Mouse (Mus musculus): Measurements from ENCODE around the gene Gpx2. TPM values are rescaled to one million over a fixed set of nuclear protein-coding genes. Genes with fewer than 3 reads are reported as not detected.

The Gpx2 gene
- polyA plus RNA-seq, 1 experiment, result not detected

DNA sequence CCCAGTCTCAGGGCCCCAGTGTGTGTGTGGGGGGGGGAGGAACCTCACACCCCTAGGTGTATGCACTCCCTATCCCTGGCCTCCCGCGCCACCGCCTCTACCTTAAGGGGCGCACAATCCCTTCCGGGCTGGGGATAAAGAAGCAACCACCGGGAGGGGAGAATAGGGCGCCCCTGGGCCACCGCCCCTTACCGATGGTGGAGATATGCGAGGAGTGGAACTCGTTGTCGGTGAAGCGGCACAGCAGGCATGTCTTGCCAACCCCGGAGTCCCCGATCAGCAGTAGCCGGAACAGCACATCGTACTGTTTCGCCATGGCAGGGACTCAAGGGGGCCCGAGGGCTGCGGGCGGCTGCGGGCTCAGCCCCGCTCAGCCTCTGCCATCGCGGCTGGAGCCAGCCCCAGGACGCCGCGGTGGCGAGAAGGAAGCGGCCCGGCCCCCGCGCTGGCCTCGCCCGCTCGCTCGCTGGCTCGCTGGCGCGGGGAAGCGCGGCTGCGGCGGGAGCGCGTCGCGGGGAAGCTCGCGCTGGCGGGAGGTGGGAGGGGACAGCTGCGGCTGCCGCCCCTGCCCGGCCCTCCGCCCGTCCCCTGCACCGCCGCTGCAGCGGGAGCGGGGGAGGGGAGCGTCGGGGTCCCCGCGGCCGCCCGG, 26.8 kb upstream of the Gpx2 start:
- no peak for TF ChIP-seq TAL1 (IDR thresholded peaks at IDR 0.05; ENCODE audit: low read length)
- TF ChIP-seq GATA1 (IDR thresholded peaks at IDR 0.05; ENCODE audit: low read length), result no peak
- H3K9me3 ChIP-seq (ENCODE audit: control insufficient read depth, low read length), result peaks cover 6% of the 10 kb centered on the region; the same call in 1 of the 2 replicates
- peaks cover 87% of the 10 kb centered on the region for H3K27me3 ChIP-seq (ENCODE audit: control insufficient read depth)
- no peaks in the 10 kb centered on the region for H3K36me3 ChIP-seq (ENCODE audit: control insufficient read depth)
- peaks cover 3% of the 10 kb centered on the region for H3K4me1 ChIP-seq (ENCODE audit: control insufficient read depth)
- H3K4me3 ChIP-seq (replicated peaks), result peak overlapping the region; percentile 26

DNA sequence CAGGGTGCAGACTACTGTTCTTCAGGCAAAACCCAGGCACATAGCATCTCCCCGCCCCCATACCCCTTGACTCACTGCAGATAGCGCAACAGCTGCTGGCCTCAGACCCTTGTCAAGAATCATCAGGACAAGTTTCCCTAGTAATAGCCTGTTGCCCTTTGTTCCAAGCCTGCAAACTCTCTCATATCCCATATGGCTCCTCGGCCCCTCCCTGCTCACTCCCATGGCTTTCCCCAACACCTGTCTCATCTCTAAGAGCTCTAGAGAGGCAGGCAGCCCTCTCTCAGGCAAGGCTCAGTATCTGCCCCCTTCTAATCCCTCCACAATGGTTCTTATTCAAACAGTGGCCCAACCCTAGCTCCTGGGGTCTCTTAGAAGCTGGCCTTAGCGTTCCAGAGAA, 25.3 kb upstream of the Gpx2 start:
- no peak for TF ChIP-seq GATA1 (IDR thresholded peaks at IDR 0.05; ENCODE audit: low read length)
- H3K4me3 ChIP-seq (replicated peaks), result no peak overlapping the region
- peaks cover 86% of the 10 kb centered on the region for H3K27me3 ChIP-seq (ENCODE audit: control insufficient read depth)
- H3K36me3 ChIP-seq (ENCODE audit: control insufficient read depth), result no peaks in the 10 kb centered on the region
- H3K4me1 ChIP-seq (ENCODE audit: control insufficient read depth), result peaks cover 3% of the 10 kb centered on the region
- peaks cover 6% of the 10 kb centered on the region; the same call in 1 of the 2 replicates for H3K9me3 ChIP-seq (ENCODE audit: control insufficient read depth, low read length)

DNA sequence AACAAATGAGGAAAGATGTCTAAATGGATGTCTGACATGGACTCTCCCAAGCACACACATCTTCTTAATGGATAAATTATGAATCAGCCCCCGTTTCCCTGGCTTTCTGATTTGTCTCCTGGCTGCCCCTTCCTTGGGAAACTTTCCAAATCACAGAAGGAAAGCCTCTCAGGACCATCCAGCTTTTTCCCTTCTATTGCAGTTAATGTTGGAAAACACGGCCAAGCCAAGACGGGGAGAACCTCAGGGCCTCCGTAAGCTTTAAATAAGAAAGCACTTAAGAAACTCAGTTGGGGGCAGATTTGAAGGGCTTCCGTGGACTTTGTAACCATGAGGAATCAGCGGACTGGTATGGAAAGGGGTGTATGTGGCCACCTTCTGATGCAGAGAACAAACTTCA, 24.5 kb upstream of the Gpx2 start:
- H3K4me3 ChIP-seq (replicated peaks), result no peak overlapping the region
- H3K27me3 ChIP-seq (ENCODE audit: control insufficient read depth), result peaks cover 81% of the 10 kb centered on the region
- peaks cover 3% of the 10 kb centered on the region for H3K4me1 ChIP-seq (ENCODE audit: control insufficient read depth)
- no peaks in the 10 kb centered on the region for H3K36me3 ChIP-seq (ENCODE audit: control insufficient read depth)
- TF ChIP-seq TAL1 (IDR thresholded peaks at IDR 0.05; ENCODE audit: low read length), result no peak
- TF ChIP-seq GATA1 (IDR thresholded peaks at IDR 0.05; ENCODE audit: low read length), result no peak
- H3K9me3 ChIP-seq (ENCODE audit: control insufficient read depth, low read length), result peaks cover 6% of the 10 kb centered on the region; the same call in 1 of the 2 replicates

DNA sequence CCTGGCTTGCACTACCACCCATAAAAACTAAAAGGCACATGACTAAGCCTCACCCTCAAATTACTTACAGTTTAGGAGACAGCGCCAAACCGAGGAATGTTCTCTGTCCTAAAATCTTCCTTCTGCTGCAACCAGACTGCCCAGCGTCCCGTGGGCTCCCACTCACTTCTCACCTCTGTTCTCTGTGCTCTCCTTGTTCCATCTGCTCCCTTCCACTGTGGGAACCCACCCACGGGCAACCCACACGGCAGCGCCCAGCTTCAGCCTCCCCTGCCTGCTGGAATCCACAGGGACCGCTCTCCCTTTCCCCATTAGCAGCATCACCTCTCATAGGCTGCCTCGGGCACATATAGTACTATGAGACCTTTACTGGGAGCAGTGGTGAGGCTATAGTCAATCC, 23.6 kb upstream of the Gpx2 start:
- peaks cover 6% of the 10 kb centered on the region; the same call in 1 of the 2 replicates for H3K9me3 ChIP-seq (ENCODE audit: control insufficient read depth, low read length)
- no peak for TF ChIP-seq GATA1 (IDR thresholded peaks at IDR 0.05; ENCODE audit: low read length)
- no peak for TF ChIP-seq TAL1 (IDR thresholded peaks at IDR 0.05; ENCODE audit: low read length)
- no peaks in the 10 kb centered on the region for H3K36me3 ChIP-seq (ENCODE audit: control insufficient read depth)
- H3K27me3 ChIP-seq (ENCODE audit: control insufficient read depth), result peaks cover 74% of the 10 kb centered on the region
- no peak overlapping the region for H3K4me3 ChIP-seq (replicated peaks)
- peaks cover 3% of the 10 kb centered on the region for H3K4me1 ChIP-seq (ENCODE audit: control insufficient read depth)

DNA sequence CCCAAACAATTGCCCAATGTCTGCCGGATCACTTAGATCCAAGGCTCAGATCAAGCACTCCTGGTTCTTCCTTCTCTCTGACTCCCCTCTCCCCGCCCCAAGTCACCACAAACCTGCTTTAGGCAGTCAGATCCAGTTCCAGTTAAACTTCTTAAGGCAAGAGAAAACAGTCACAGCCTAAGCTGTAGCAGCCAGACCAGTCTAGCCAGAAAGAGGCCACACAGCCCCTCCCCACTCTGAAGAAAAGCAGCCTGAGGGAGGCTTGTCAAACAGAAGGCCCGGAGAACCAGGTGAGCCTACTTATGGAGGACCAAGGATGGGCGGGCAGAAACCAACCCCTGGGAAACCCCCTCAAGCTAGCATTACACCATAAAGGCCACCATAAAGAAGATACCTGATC, 22.8 kb upstream of the Gpx2 start:
- H3K27me3 ChIP-seq (ENCODE audit: control insufficient read depth), result peaks cover 66% of the 10 kb centered on the region
- peaks cover 3% of the 10 kb centered on the region for H3K4me1 ChIP-seq (ENCODE audit: control insufficient read depth)
- H3K36me3 ChIP-seq (ENCODE audit: control insufficient read depth), result no peaks in the 10 kb centered on the region
- H3K9me3 ChIP-seq (ENCODE audit: control insufficient read depth, low read length), result peaks cover 6% of the 10 kb centered on the region; the same call in 1 of the 2 replicates
- no peak overlapping the region for H3K4me3 ChIP-seq (replicated peaks)
- TF ChIP-seq GATA1 (IDR thresholded peaks at IDR 0.05; ENCODE audit: low read length) (no peak), TAL1 (IDR thresholded peaks at IDR 0.05; ENCODE audit: low read length) (no peak)

DNA sequence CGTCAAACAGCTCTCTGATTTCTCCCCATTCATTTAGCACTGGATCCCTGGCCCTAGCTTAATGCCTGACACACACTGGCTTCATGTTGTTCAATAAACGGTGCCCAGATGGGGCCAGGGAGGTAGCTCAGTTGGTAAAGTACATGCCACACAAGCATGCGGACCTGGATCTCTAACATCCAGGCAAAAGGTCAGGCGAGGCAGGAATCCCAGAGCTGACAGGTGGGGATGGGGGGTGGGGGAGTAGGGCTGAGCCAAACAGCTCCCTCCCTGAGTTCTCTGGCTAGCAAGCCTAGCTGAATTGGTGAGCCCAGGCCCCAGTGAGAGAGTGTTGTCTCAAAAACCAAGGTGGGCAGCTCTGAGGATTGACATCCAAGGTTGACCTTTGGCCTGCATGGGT, 21.8 kb upstream of the Gpx2 start:
- Histone ChIP-seq H3K4me3 (replicated peaks) (no peak overlapping the region), H3K36me3 (ENCODE audit: control insufficient read depth) (no peaks in the 10 kb centered on the region), H3K4me1 (ENCODE audit: control insufficient read depth) (peaks cover 2% of the 10 kb centered on the region), H3K27me3 (ENCODE audit: control insufficient read depth) (peaks cover 57% of the 10 kb centered on the region), H3K9me3 (ENCODE audit: control insufficient read depth, low read length) (peaks cover 2% of the 10 kb centered on the region; the same call in 1 of the 2 replicates)
- TF ChIP-seq GATA1 (IDR thresholded peaks at IDR 0.05; ENCODE audit: low read length), result no peak
- TF ChIP-seq TAL1 (IDR thresholded peaks at IDR 0.05; ENCODE audit: low read length), result no peak

DNA sequence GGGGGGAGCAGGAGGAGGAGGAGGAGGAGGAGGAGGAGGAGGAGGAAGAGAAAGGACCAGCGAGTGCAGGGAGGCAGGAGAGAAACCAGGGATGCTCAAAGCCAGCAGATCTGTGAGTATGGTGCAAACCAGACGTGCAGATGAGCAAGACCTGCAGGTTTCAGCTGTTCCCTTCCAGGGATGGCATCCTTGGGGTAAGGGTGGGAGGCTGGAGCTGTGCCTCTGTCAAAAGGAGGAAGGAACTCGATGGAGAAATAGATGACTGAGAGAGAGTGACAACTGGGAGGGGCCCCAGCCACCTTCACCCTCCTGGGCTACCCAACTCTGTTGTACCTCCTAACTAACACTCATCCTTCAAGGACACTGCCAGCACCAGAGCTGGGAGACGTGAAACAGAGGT, 21.4 kb upstream of the Gpx2 start:
- Histone ChIP-seq H3K27me3 (ENCODE audit: control insufficient read depth) (peaks cover 52% of the 10 kb centered on the region), H3K36me3 (ENCODE audit: control insufficient read depth) (no peaks in the 10 kb centered on the region), H3K4me3 (replicated peaks) (no peak overlapping the region), H3K4me1 (ENCODE audit: control insufficient read depth) (no peaks in the 10 kb centered on the region), H3K9me3 (ENCODE audit: control insufficient read depth, low read length) (no peaks in the 10 kb centered on the region; the same call in 1 of the 2 replicates)
- TF ChIP-seq TAL1 (IDR thresholded peaks at IDR 0.05; ENCODE audit: low read length) (no peak), GATA1 (IDR thresholded peaks at IDR 0.05; ENCODE audit: low read length) (no peak)

DNA sequence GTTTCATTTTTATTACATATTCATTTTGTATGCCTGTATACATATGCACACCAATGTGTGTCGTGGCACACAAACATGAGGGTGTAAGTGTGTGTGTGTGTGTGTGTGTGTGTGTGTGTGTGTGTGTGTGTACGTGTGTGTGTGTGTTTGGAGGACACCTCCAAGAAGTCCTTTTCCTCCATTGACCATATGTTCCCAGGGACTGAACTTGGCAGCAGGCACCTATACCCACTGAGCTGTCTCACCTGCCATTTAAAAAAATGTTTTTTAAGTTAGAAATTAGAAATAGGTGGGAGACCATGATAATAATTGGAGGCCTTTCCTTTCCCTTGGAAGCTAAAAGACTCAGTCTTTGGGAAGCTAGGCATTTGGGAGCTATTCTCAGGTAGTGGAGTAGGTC, 18.8 kb upstream of the Gpx2 start:
- H3K36me3 ChIP-seq (ENCODE audit: control insufficient read depth), result no peaks in the 10 kb centered on the region
- H3K27me3 ChIP-seq (ENCODE audit: control insufficient read depth), result peaks cover 26% of the 10 kb centered on the region
- no peaks in the 10 kb centered on the region for H3K4me1 ChIP-seq (ENCODE audit: control insufficient read depth)
- H3K9me3 ChIP-seq (ENCODE audit: control insufficient read depth, low read length), result no peaks in the 10 kb centered on the region
- no peak for TF ChIP-seq GATA1 (IDR thresholded peaks at IDR 0.05; ENCODE audit: low read length)
- no peak for TF ChIP-seq TAL1 (IDR thresholded peaks at IDR 0.05; ENCODE audit: low read length)
- no peak overlapping the region for H3K4me3 ChIP-seq (replicated peaks)

DNA sequence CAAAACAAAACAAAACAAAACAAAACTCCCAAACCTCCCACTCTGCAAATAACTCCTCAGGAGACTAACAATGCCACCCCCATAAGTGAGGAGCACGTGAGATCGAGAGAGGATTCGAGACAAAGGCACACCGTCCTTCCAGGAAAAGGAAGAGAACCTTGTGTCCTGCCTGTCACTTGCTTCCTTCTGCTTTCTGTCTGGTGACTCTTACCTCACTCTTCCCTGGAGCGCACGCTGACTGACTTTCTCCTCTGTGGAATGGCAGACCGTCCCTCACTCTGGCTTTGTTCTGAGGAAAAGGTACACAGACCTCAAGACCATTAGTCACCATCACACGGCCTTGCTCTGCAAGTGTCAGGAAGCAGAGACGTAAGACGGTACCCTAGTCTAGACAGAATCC, 18.2 kb upstream of the Gpx2 start:
- Histone ChIP-seq H3K9me3 (ENCODE audit: control insufficient read depth, low read length) (no peaks in the 10 kb centered on the region), H3K4me3 (replicated peaks) (no peak overlapping the region), H3K27me3 (ENCODE audit: control insufficient read depth) (peaks cover 20% of the 10 kb centered on the region), H3K4me1 (ENCODE audit: control insufficient read depth) (no peaks in the 10 kb centered on the region), H3K36me3 (ENCODE audit: control insufficient read depth) (no peaks in the 10 kb centered on the region)
- TF ChIP-seq TAL1 (IDR thresholded peaks at IDR 0.05; ENCODE audit: low read length) (no peak), GATA1 (IDR thresholded peaks at IDR 0.05; ENCODE audit: low read length) (no peak)

DNA sequence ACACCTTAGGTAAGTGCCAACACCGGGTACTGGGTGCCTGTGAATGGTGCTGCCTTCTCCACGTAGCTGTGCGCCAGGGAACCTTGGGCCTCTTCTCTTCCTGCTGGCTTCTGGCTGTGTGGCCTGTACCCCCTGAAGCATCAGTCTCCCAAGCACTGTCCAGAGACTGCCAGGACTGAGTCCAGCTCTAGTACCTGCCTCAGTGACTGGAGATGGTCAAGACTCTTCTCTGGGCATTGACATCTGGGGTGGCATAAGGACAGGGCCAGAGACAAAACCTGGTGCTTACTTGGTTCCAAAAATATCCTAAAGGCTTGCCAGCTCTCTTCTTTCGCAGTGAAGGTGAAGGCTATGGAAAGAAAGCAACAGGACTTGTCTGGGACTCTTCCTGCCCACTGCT, 15.7 kb upstream of the Gpx2 start:
- TF ChIP-seq TAL1 (IDR thresholded peaks at IDR 0.05; ENCODE audit: low read length), result no peak
- no peaks in the 10 kb centered on the region for H3K36me3 ChIP-seq (ENCODE audit: control insufficient read depth)
- H3K27me3 ChIP-seq (ENCODE audit: control insufficient read depth), result peaks cover 6% of the 10 kb centered on the region

More for the DNA sequence above, 15.7 kb upstream of the Gpx2 start:
- Histone ChIP-seq H3K4me1 (ENCODE audit: control insufficient read depth) (no peaks in the 10 kb centered on the region), H3K4me3 (replicated peaks) (no peak overlapping the region), H3K9me3 (ENCODE audit: control insufficient read depth, low read length) (no peaks in the 10 kb centered on the region)
